Mouse (Mus musculus) C2C12 (cell line): ENCODE results near the gene Sult1a1. TPM values are rescaled to one million over a fixed set of nuclear protein-coding genes. Genes with fewer than 3 reads are reported as not detected.

Source experiments
- H3K27me3 ChIP-seq: one replicate; pipeline ENCODE4 v1.6.1; 2011; ENCODE audit not compliant: control insufficient read depth, insufficient read depth, insufficient read length
- H3K36me3 ChIP-seq: one replicate; pipeline ENCODE4 v1.6.1; 2011; ENCODE audit not compliant: control insufficient read depth, insufficient read depth
- H3K4me3 ChIP-seq: one replicate; pipeline ENCODE4 v1.5.1; 2011; ENCODE audit warnings: mild to moderate bottlenecking, control low read depth; ENCODE audit not compliant: poor library complexity, insufficient read depth, severe bottlenecking
- H3K79me2 ChIP-seq: one replicate; pipeline ENCODE4 v1.6.1; 2011; ENCODE audit not compliant: control insufficient read depth, insufficient read depth
- H3K79me3 ChIP-seq: one replicate; pipeline ENCODE4 v1.6.1; 2011; ENCODE audit warnings: low read depth, control low read depth
- H3ac ChIP-seq: one replicate; pipeline ENCODE3; 2011; ENCODE audit warnings: low read depth; ENCODE audit not compliant: control insufficient read depth, insufficient read length
- CEBPB ChIP-seq: IDR thresholded peaks from one replicate; pipeline ENCODE4 v1.6.1; 2011; ENCODE audit warnings: low read depth, mild to moderate bottlenecking, control low read depth, moderate library complexity
- CTCF ChIP-seq: IDR thresholded peaks from one replicate; pipeline ENCODE4 v1.5.1; 2011; ENCODE audit not compliant: control insufficient read depth, insufficient read depth, insufficient read length
- FOSL1 ChIP-seq: IDR thresholded peaks from one replicate; pipeline ENCODE4 v1.8.0; 2011; ENCODE audit warnings: mild to moderate bottlenecking, low read length; ENCODE audit not compliant: poor library complexity, insufficient read depth, severe bottlenecking
- MAX ChIP-seq: IDR thresholded peaks from one replicate; pipeline ENCODE4 v1.6.1; 2011; ENCODE audit warnings: mild to moderate bottlenecking, control low read depth
- MYOD1 ChIP-seq: IDR thresholded peaks from one replicate; pipeline ENCODE4 v1.6.1; 2011; ENCODE audit warnings: low read depth; ENCODE audit not compliant: control insufficient read depth, insufficient read length
- MYOG ChIP-seq: IDR thresholded peaks from one replicate; pipeline ENCODE4 v1.6.1; 2011; ENCODE audit not compliant: control insufficient read depth, insufficient read length; ENCODE audit errors: extremely low read depth
- USF1 ChIP-seq: IDR thresholded peaks from one replicate; pipeline ENCODE4 v1.6.1; 2011; ENCODE audit warnings: low read depth, mild to moderate bottlenecking, control low read depth, moderate library complexity
- long read RNA-seq, 2 experiments: library from polyadenylated mRNA; unstranded; transcript quantifications; one replicate each; pipeline ENCODE4 v2.0.0; 2019 to 2020
- polyA plus RNA-seq: library from polyadenylated mRNA; unstranded; fragments of >200 nt; fragmentation: generic; extraction: Trizol; gene quantifications from one replicate; pipeline ENCODE4 v1.2.1, GENCODE M21; 2012; ENCODE audit warnings: missing spikeins

Sult1a1 gene
- 0.07 TPM for polyA plus RNA-seq
- long read RNA-seq, experiment 1: 0 reads
- long read RNA-seq, experiment 2: 0 reads

DNA sequence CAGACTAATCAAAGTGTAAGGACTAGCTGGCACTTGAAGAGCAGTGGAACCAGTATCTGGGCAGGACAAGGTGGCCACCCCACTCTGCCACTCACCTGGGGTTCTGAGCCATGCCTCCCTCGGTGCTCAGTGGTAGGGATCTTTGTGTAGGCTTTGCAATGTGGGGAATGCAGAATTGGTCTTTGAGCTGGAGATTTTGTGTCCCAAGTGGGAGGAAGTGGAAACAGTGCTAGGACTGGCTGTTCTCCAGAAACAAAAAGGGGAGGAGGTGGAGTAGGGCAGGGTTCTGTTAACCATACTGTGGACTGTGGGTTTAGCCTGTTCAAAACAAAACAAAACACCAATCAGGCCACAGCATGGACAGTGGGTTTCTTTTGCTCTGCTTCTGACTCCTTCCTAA, at the start of gene Sult1a1:
Sult1a1 (minus strand) TSS at position 226 of the 400 bp plus-strand sequence.
- peaks cover 7% of the 10 kb centered on the region for H3K36me3 ChIP-seq
- no peak for TF ChIP-seq USF1
- TF ChIP-seq FOSL1: no peak
- TF ChIP-seq MYOD1: no peak
- no peak within 1 kb of the TSS for H3ac ChIP-seq
- H3K79me3 ChIP-seq: no peaks in the 10 kb centered on the region
- H3K27me3 ChIP-seq: no peaks in the 10 kb centered on the region
- H3K79me2 ChIP-seq: no peaks in the 10 kb centered on the region
- H3K4me3 ChIP-seq: no peak within 1 kb of the TSS

DNA sequence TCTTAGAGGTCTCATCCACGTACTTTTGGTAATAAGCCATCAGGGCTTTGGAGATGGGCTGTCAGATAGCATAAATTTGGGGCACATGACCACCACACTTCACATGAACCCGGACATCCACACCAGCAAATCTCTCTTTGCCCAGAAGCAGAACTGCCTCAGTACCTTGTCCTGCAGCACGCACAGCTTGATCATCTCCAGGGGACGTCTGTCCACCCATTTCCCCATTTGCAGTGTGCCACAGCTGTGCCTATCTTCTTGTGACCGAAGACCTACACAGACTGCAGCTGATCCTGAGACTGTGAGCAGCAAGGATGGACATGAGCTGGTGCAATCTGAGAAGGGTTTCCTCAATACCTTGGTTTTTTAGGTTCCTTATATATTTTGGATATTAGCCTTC, 49.4 kb upstream of the Sult1a1 start:
- H3K4me3 ChIP-seq: no peak overlapping the region
- TF ChIP-seq MYOG: no peak
- no peak for TF ChIP-seq MYOD1
- TF ChIP-seq USF1: no peak
- TF ChIP-seq CTCF: no peak
- no peak for TF ChIP-seq FOSL1
- no peak for TF ChIP-seq MAX
- TF ChIP-seq CEBPB: no peak
- H3K36me3 ChIP-seq: no peaks in the 10 kb centered on the region
- no peaks in the 10 kb centered on the region for H3K27me3 ChIP-seq
- no peak overlapping the region for H3ac ChIP-seq
- H3K79me2 ChIP-seq: no peaks in the 10 kb centered on the region
- H3K79me3 ChIP-seq: no peaks in the 10 kb centered on the region

DNA sequence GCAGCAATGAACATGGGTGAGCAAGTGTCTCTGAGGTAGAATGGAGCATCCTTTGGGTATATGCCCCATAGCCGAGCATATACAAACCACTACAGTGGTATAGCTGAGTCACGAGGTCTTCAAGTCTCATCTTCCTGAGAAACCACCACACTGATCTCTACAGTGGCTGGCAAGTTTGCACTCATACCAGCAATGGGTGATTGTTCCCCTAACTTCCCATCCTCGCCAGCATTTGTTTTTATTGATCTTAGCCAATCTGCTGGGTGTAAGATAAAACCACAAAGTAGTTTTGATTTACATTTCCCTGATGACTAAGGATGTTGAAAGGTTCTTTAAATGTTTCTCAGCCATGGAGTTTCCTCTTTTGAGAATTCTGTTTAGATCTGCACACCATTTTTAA, 48.8 kb upstream of the Sult1a1 start:
- TF ChIP-seq FOSL1 (no peak), USF1 (no peak), MYOD1 (no peak), MYOG (no peak)

DNA sequence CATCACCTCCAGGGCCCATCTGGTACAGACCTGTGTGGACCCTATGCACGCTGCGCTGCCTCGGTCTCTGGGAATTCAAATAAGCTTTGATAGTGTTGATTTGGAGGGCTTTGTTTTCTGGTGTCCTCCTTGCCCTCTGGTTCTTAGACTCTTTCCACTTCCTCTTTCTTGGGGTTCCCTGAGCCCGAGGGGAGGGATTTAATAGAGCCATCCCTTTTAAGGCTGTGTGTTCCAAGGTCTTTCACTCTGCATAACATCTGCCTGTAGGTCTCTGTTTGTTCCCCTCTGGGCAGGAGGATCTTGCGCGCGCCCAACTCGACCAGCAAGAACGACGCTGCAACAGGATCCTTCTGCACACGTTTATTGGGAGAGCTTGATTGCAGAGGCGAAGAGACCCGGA, 45.4 kb upstream of the Sult1a1 start:
- TF ChIP-seq MAX: no peak
- TF ChIP-seq CTCF: no peak
- no peak for TF ChIP-seq CEBPB
- H3K79me3 ChIP-seq: no peaks in the 10 kb centered on the region
- H3K4me3 ChIP-seq: no peak overlapping the region
- H3K27me3 ChIP-seq: peaks cover 4% of the 10 kb centered on the region
- H3ac ChIP-seq: no peak overlapping the region
- H3K79me2 ChIP-seq: no peaks in the 10 kb centered on the region
- no peaks in the 10 kb centered on the region for H3K36me3 ChIP-seq

More for the DNA sequence above, 48.8 kb upstream of the Sult1a1 start:
- Histone ChIP-seq H3ac (no peak overlapping the region), H3K79me3 (no peaks in the 10 kb centered on the region), H3K79me2 (no peaks in the 10 kb centered on the region), H3K36me3 (no peaks in the 10 kb centered on the region), H3K27me3 (no peaks in the 10 kb centered on the region), H3K4me3 (no peak overlapping the region)

DNA sequence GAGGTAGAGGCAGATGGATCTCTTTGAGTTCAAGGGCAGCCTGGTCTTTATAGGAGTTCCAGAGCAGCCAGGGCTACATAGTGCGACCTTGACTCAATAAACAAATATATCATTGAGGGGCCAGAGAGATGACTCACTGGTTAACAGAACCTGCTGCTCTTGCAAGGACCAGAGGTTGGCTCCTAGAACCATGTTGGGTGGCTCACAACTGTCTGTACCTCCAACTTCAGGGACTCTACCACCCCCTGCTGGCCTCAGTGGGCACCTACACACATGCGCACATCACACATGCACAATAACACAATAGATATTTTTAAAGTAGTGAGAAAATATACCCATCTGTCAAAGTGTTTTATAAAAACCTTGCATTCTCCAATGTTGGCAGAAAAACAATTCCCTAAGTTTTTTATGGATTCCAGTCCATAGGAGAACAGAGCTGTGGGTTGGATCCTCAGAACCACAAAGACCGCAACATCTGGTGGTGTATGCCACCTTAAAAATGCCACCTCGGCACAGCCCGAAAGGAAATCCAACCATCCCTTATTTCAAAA, 42.6 kb upstream of the Sult1a1 start:
- Histone ChIP-seq H3K4me3 (no peak overlapping the region), H3K36me3 (no peaks in the 10 kb centered on the region), H3K79me2 (no peaks in the 10 kb centered on the region), H3K27me3 (peaks cover 15% of the 10 kb centered on the region), H3ac (no peak overlapping the region), H3K79me3 (no peaks in the 10 kb centered on the region)
- TF ChIP-seq USF1: no peak
- no peak for TF ChIP-seq CEBPB
- no peak for TF ChIP-seq MAX
- no peak for TF ChIP-seq CTCF
- TF ChIP-seq MYOG: no peak
- no peak for TF ChIP-seq MYOD1
- no peak for TF ChIP-seq FOSL1

DNA sequence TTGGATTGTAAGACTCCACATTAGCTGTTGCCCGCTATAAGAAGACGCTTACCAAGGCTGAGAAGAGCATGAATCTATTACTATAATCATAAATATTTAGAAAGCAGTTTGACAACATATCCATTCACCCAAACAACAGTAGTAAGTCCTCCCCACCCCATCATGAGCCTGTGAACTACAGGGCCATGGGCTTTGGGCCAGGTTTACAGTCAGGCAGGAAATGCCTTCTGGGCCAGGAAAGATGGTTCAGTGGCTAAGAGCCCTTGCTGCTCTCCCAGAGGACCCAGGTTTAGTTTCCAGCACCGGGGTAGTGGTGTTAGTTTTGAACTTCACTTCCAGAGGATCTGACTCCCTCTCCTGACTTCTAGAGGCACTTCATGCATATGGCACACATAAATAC, 41.3 kb upstream of the Sult1a1 start:
- Histone ChIP-seq H3ac (no peak overlapping the region), H3K36me3 (no peaks in the 10 kb centered on the region), H3K79me3 (no peaks in the 10 kb centered on the region), H3K4me3 (no peak overlapping the region), H3K79me2 (no peaks in the 10 kb centered on the region), H3K27me3 (peaks cover 15% of the 10 kb centered on the region)
- TF ChIP-seq FOSL1: no peak
- TF ChIP-seq CEBPB: no peak
- no peak for TF ChIP-seq CTCF
- no peak for TF ChIP-seq MYOD1
- no peak for TF ChIP-seq MAX
- no peak for TF ChIP-seq MYOG
- no peak for TF ChIP-seq USF1
